Mouse (Mus musculus): Measurements from ENCODE around the gene Ess2. TPM values are rescaled to one million over a fixed set of nuclear protein-coding genes. Genes with fewer than 3 reads are reported as not detected.

The Ess2 gene
- total and polyA plus RNA-seq, 3 experiments, result 19.3 to 29.1 (median 25.6) TPM

GRCm38 (mm10) chr16:17933594-17934444 is 22.7 kb upstream of the Ess2 start:
- Histone ChIP-seq H3K36me3 (replicated peaks) (no peaks in the 10 kb centered on the region), H3K9me3 (replicated peaks) (no peaks in the 10 kb centered on the region), H3K4me3 (ENCODE audit: low read depth, low read length) (no peak overlapping the region), H3K27me3 (ENCODE audit: insufficient read depth, low read length) (peaks cover 62% of the 10 kb centered on the region), H3K4me1 (ENCODE audit: insufficient read depth, low read depth, low read length) (peaks cover 29% of the 10 kb centered on the region)
- no peak for DNase-seq (ENCODE audit: low spot score)
- TF ChIP-seq GATA1 (IDR thresholded peaks at IDR 0.05; ENCODE audit: borderline replicate concordance, low read length) (no peak), GATA2 (IDR thresholded peaks at IDR 0.05; ENCODE audit: borderline replicate concordance, low read depth, low read length) (no peak), POLR2AphosphoS5 (IDR thresholded peaks at IDR 0.05; ENCODE audit: insufficient replicate concordance, low read depth, low read length) (no peak), CTCF (IDR thresholded peaks at IDR 0.05; ENCODE audit: low read depth, low read length) (no peak), TAL1 (conservative IDR thresholded peaks at IDR 0.05; ENCODE audit: low read depth, low read length) (no peak)
- no peak for ATAC-seq (ENCODE audit: extremely low read depth, insufficient number of reproducible peaks, low FRiP score, poor library complexity, severe bottlenecking)

GRCm38 (mm10) chr16:17931906-17932460 is 20.8 kb upstream of the Ess2 start:
- peaks cover 27% of the 10 kb centered on the region for H3K4me1 ChIP-seq (ENCODE audit: insufficient read depth, low read depth, low read length)
- H3K9me3 ChIP-seq (replicated peaks), result no peaks in the 10 kb centered on the region
- H3K36me3 ChIP-seq (replicated peaks), result peaks cover 4% of the 10 kb centered on the region
- TF ChIP-seq TAL1 (conservative IDR thresholded peaks at IDR 0.05; ENCODE audit: low read depth, low read length) (no peak), CTCF (IDR thresholded peaks at IDR 0.05; ENCODE audit: low read depth, low read length) (no peak), GATA2 (IDR thresholded peaks at IDR 0.05; ENCODE audit: borderline replicate concordance, low read depth, low read length) (no peak), POLR2AphosphoS5 (IDR thresholded peaks at IDR 0.05; ENCODE audit: insufficient replicate concordance, low read depth, low read length) (no peak), GATA1 (IDR thresholded peaks at IDR 0.05; ENCODE audit: borderline replicate concordance, low read length) (no peak)
- DNase-seq (ENCODE audit: low spot score) (no peak), ATAC-seq (ENCODE audit: extremely low read depth, insufficient number of reproducible peaks, low FRiP score, poor library complexity, severe bottlenecking) (no peak)
- no peak overlapping the region for H3K4me3 ChIP-seq (ENCODE audit: low read depth, low read length)
- peaks cover 47% of the 10 kb centered on the region for H3K27me3 ChIP-seq (ENCODE audit: insufficient read depth, low read length)

- Histone ChIP-seq H3K4me3 (ENCODE audit: low read depth, low read length) (no peak overlapping the region), H3K36me3 (replicated peaks) (peaks cover 28% of the 10 kb centered on the region), H3K9me3 (replicated peaks) (no peaks in the 10 kb centered on the region), H3K4me1 (ENCODE audit: insufficient read depth, low read depth, low read length) (peaks cover 51% of the 10 kb centered on the region), H3K27me3 (ENCODE audit: insufficient read depth, low read length) (peaks cover 26% of the 10 kb centered on the region)
- TF ChIP-seq CTCF (IDR thresholded peaks at IDR 0.05; ENCODE audit: low read depth, low read length) (no peak), POLR2AphosphoS5 (IDR thresholded peaks at IDR 0.05; ENCODE audit: insufficient replicate concordance, low read depth, low read length) (no peak), GATA2 (IDR thresholded peaks at IDR 0.05; ENCODE audit: borderline replicate concordance, low read depth, low read length) (no peak), TAL1 (conservative IDR thresholded peaks at IDR 0.05; ENCODE audit: low read depth, low read length) (no peak), GATA1 (IDR thresholded peaks at IDR 0.05; ENCODE audit: borderline replicate concordance, low read length) (no peak)
- ATAC-seq (ENCODE audit: extremely low read depth, insufficient number of reproducible peaks, low FRiP score, poor library complexity, severe bottlenecking) (no peak), DNase-seq (ENCODE audit: low spot score) (no peak)
These were observed 18.5 kb upstream of the Ess2 start for GRCm38 (mm10) chr16:17929631-17930030.

- Histone ChIP-seq H3K36me3 (replicated peaks) (peaks cover 32% of the 10 kb centered on the region), H3K9me3 (replicated peaks) (no peaks in the 10 kb centered on the region), H3K4me1 (ENCODE audit: insufficient read depth, low read depth, low read length) (peaks cover 55% of the 10 kb centered on the region), H3K4me3 (ENCODE audit: low read depth, low read length) (no peak overlapping the region; the same call in 1 of the 2 replicates), H3K27me3 (ENCODE audit: insufficient read depth, low read length) (peaks cover 22% of the 10 kb centered on the region)
- TF ChIP-seq TAL1 (conservative IDR thresholded peaks at IDR 0.05; ENCODE audit: low read depth, low read length) (no peak), CTCF (IDR thresholded peaks at IDR 0.05; ENCODE audit: low read depth, low read length) (no peak), GATA2 (IDR thresholded peaks at IDR 0.05; ENCODE audit: borderline replicate concordance, low read depth, low read length) (no peak), GATA1 (IDR thresholded peaks at IDR 0.05; ENCODE audit: borderline replicate concordance, low read length) (no peak), POLR2AphosphoS5 (IDR thresholded peaks at IDR 0.05; ENCODE audit: insufficient replicate concordance, low read depth, low read length) (no peak)
- no peak for ATAC-seq (ENCODE audit: extremely low read depth, insufficient number of reproducible peaks, low FRiP score, poor library complexity, severe bottlenecking)
- DNase-seq (ENCODE audit: low spot score), result no peak
These were observed 18.1 kb upstream of the Ess2 start for GRCm38 (mm10) chr16:17929211-17929610.

GRCm38 (mm10) chr16:17928627-17929104 is 17.5 kb upstream of the Ess2 start:
- peak; percentile 77 for ATAC-seq (ENCODE audit: extremely low read depth, insufficient number of reproducible peaks, low FRiP score, poor library complexity, severe bottlenecking)
- H3K9me3 ChIP-seq (replicated peaks), result no peaks in the 10 kb centered on the region
- peaks cover 37% of the 10 kb centered on the region for H3K36me3 ChIP-seq (replicated peaks)
- DNase-seq (ENCODE audit: low spot score), result peak; percentile 85
- H3K4me3 ChIP-seq (ENCODE audit: low read depth, low read length), result peak overlapping the region; percentile 89
- H3K4me1 ChIP-seq (ENCODE audit: insufficient read depth, low read depth, low read length), result peaks cover 57% of the 10 kb centered on the region
- no peak for TF ChIP-seq TAL1 (conservative IDR thresholded peaks at IDR 0.05; ENCODE audit: low read depth, low read length)
- no peak for TF ChIP-seq GATA2 (IDR thresholded peaks at IDR 0.05; ENCODE audit: borderline replicate concordance, low read depth, low read length)
- no peak for TF ChIP-seq GATA1 (IDR thresholded peaks at IDR 0.05; ENCODE audit: borderline replicate concordance, low read length)
- no peak for TF ChIP-seq POLR2AphosphoS5 (IDR thresholded peaks at IDR 0.05; ENCODE audit: insufficient replicate concordance, low read depth, low read length)
- TF ChIP-seq CTCF (IDR thresholded peaks at IDR 0.05; ENCODE audit: low read depth, low read length), result no peak
- H3K27me3 ChIP-seq (ENCODE audit: insufficient read depth, low read length), result peaks cover 16% of the 10 kb centered on the region

- peak; percentile 48 for ATAC-seq (ENCODE audit: extremely low read depth, insufficient number of reproducible peaks, low FRiP score, poor library complexity, severe bottlenecking)
- DNase-seq (ENCODE audit: low spot score), result peak; percentile 94
- Histone ChIP-seq H3K36me3 (replicated peaks) (peaks cover 42% of the 10 kb centered on the region), H3K4me1 (ENCODE audit: insufficient read depth, low read depth, low read length) (peaks cover 60% of the 10 kb centered on the region), H3K9me3 (replicated peaks) (no peaks in the 10 kb centered on the region), H3K27me3 (ENCODE audit: insufficient read depth, low read length) (peaks cover 11% of the 10 kb centered on the region; the same call in 1 of the 2 replicates), H3K4me3 (ENCODE audit: low read depth, low read length) (peak within 1 kb of the TSS; percentile 89)
- TF ChIP-seq GATA2 (IDR thresholded peaks at IDR 0.05; ENCODE audit: borderline replicate concordance, low read depth, low read length) (no peak), GATA1 (IDR thresholded peaks at IDR 0.05; ENCODE audit: borderline replicate concordance, low read length) (no peak), TAL1 (conservative IDR thresholded peaks at IDR 0.05; ENCODE audit: low read depth, low read length) (no peak), CTCF (IDR thresholded peaks at IDR 0.05; ENCODE audit: low read depth, low read length) (no peak), POLR2AphosphoS5 (IDR thresholded peaks at IDR 0.05; ENCODE audit: insufficient replicate concordance, low read depth, low read length) (0 out of 2 replicates have a peak, but pooled peaks have one; percentile 37)
These were observed 17.0 kb upstream of the Ess2 start, which contains the start of gene Slc25a1 for GRCm38 (mm10) chr16:17928087-17928580. Gene Slc25a1, minus strand, starts transcription at chr16:17928219.
